Mouse (Mus musculus) embryo, embryonic 11.5 days (tissue): Measurements from ENCODE around the gene Gm15557.
"Not testable (repeated sequence)": the region's sequence is repeated elsewhere in the genome, so short reads cannot be mapped to it uniquely, and the experiment has no call there.

Experiments
- DNase-seq: peaks from one replicate; pipeline ENCODE4 v3.0.0-alpha.2; 2012; ENCODE audit warnings: low read depth, low spot score

Gene Gm15557

GRCm38 (mm10) chr2:155940681-155941080 is at the start of gene Gm15557:
Gm15557 (plus strand) TSS chr2:155940728.
- DNase-seq = no peak

- no peak for DNase-seq
Measured at GRCm38 (mm10) chr2:155894307-155895045, 46.1 kb upstream of the Gm15557 start.

- DNase-seq = no peak
Measured at GRCm38 (mm10) chr2:155895046-155895735, 45.3 kb upstream of the Gm15557 start.

GRCm38 (mm10) chr2:155902989-155903631 is 37.4 kb upstream of the Gm15557 start:
- no peak for DNase-seq

GRCm38 (mm10) chr2:155903632-155904008 is 36.9 kb upstream of the Gm15557 start:
- DNase-seq = no peak

- no peak for DNase-seq
Measured at GRCm38 (mm10) chr2:155914684-155915083, 25.8 kb upstream of the Gm15557 start.

- no peak for DNase-seq
Measured at GRCm38 (mm10) chr2:155923143-155923542, 17.4 kb upstream of the Gm15557 start.

GRCm38 (mm10) chr2:155925213-155925612 is 15.3 kb upstream of the Gm15557 start:
- not testable (repeated sequence) for DNase-seq

GRCm38 (mm10) chr2:155928711-155929345 is 11.7 kb upstream of the Gm15557 start:
- DNase-seq = no peak

GRCm38 (mm10) chr2:155929531-155930442 is 10.7 kb upstream of the Gm15557 start, which contains the start of gene Uqcc1:
Uqcc1 (minus strand) TSS chr2:155930310.
- peak; percentile 83 for DNase-seq

- DNase-seq = no peak
Measured at GRCm38 (mm10) chr2:155939897-155940529, 515 bp upstream of the Gm15557 start.

- DNase-seq = no peak
Measured at GRCm38 (mm10) chr2:155941697-155942442, 1.3 kb downstream of the Gm15557 start.

- no peak for DNase-seq
Measured at GRCm38 (mm10) chr2:155943463-155943862, 2.9 kb downstream of the Gm15557 start.

GRCm38 (mm10) chr2:155944685-155945084 is 4.2 kb downstream of the Gm15557 start:
- DNase-seq = no peak

GRCm38 (mm10) chr2:155945124-155945523 is 4.6 kb downstream of the Gm15557 start, which contains the start of gene Gdf5:
Gdf5 (minus strand) TSS chr2:155945367.
- no peak for DNase-seq

GRCm38 (mm10) chr2:155945580-155945979 is 5.1 kb downstream of the Gm15557 start:
- no peak for DNase-seq

GRCm38 (mm10) chr2:155946069-155946468 is 5.5 kb downstream of the Gm15557 start:
- peak; percentile 63 for DNase-seq

- DNase-seq = no peak
Measured at GRCm38 (mm10) chr2:155946499-155946898, 6.0 kb downstream of the Gm15557 start.

- no peak for DNase-seq
Measured at GRCm38 (mm10) chr2:155947390-155948002, 7.0 kb downstream of the Gm15557 start.
